25 mouse cellular contexts compared by ENCODE assay signal in genomic region chr11:26800296-26800695, GRCm38 (mm10).
"Had no signal": no experiment of that assay in that cellular context is flagged by ENCODE, and none has a peak within 500 bp of the region (broad histone marks: within the 10 kb centered on the region; RNA-seq: fewer than 3 reads in every experiment).

No protein-coding gene starts in this region.

- H3K4me1 ChIP-seq: heart, embryonic 13.5 days; heart, embryonic 15.5 days; hindbrain, embryonic 13.5 days; hindbrain, embryonic 15.5 days; limb, embryonic 10.5 days; limb, embryonic 12.5 days; liver, embryonic 13.5 days; liver, embryonic 15.5 days had no signal

- H3K36me3 ChIP-seq: heart, embryonic 13.5 days; heart, embryonic 15.5 days; hindbrain, embryonic 13.5 days; hindbrain, embryonic 15.5 days; limb, embryonic 10.5 days; limb, embryonic 12.5 days; liver, embryonic 13.5 days; liver, embryonic 15.5 days had no signal

- H3K4me2 ChIP-seq: heart, embryonic 11.5 days; heart, embryonic 13.5 days; heart, embryonic 15.5 days; hindbrain, embryonic 13.5 days; hindbrain, embryonic 15.5 days; limb, embryonic 12.5 days; liver, embryonic 11.5 days; liver, embryonic 13.5 days; liver, embryonic 15.5 days had no signal

- H3K9me3 ChIP-seq: heart, embryonic 13.5 days; heart, embryonic 15.5 days; hindbrain, embryonic 13.5 days; hindbrain, embryonic 15.5 days; limb, embryonic 10.5 days; limb, embryonic 12.5 days; liver, embryonic 13.5 days; liver, embryonic 15.5 days had no signal

- H3K4me3 ChIP-seq: heart, adult 2 months; heart, embryonic 13.5 days; heart, embryonic 15.5 days; hindbrain, embryonic 13.5 days; hindbrain, embryonic 15.5 days; left cerebral cortex, adult 2 months; limb, embryonic 10.5 days; limb, embryonic 12.5 days; liver, embryonic 13.5 days; liver, embryonic 15.5 days had no signal

- H3K9ac ChIP-seq: heart, embryonic 13.5 days; heart, embryonic 15.5 days; hindbrain, embryonic 13.5 days; hindbrain, embryonic 15.5 days; limb, embryonic 12.5 days; liver, embryonic 13.5 days; liver, embryonic 15.5 days had no signal

- DNase-seq: gastrocnemius, postnatal 14 days; gastrocnemius, postnatal 36 days; heart, adult 2 months; heart, postnatal 14 days; heart, postnatal 36 days; kidney, adult 18-20 months; kidney, adult 8-10 months; kidney, postnatal 10 days; kidney, postnatal 25 days; kidney, postnatal 4 days; layer of hippocampus, adult 9-11 months; liver; liver, embryonic 13.5 days had no signal

- H3K27me3 ChIP-seq: heart, embryonic 13.5 days; heart, embryonic 15.5 days; hindbrain, embryonic 13.5 days; hindbrain, embryonic 15.5 days; limb, embryonic 12.5 days; liver, embryonic 13.5 days; liver, embryonic 15.5 days had no signal

- H3K27ac ChIP-seq: heart, adult 2 months; heart, embryonic 13.5 days; heart, embryonic 15.5 days; hindbrain, embryonic 13.5 days; hindbrain, embryonic 15.5 days; hindbrain, postnatal 0 days; left cerebral cortex, adult 2 months; limb, embryonic 10.5 days; limb, embryonic 12.5 days; liver, embryonic 13.5 days; liver, embryonic 15.5 days had no signal

- ATAC-seq: hindbrain, postnatal 0 days; intestine, postnatal 0 days had no signal
